Mouse (Mus musculus): ENCODE measurements around the gene Shroom1. TPM values are rescaled to one million over a fixed set of nuclear protein-coding genes. Genes with fewer than 3 reads are reported as not detected.

Shroom1 gene
- polyA plus RNA-seq, 1 experiment from 2014 or later, result 1.9 TPM

GRCm38 (mm10) chr11:53504376-53504775 lies 47.4 kb downstream of the Shroom1 start:
- H3K27me3 ChIP-seq (ENCODE audit: control insufficient read depth, insufficient read depth, low read length), result no peaks in the 10 kb centered on the region; the same call in 1 of the 2 replicates
- no peak overlapping the region for H3K27ac ChIP-seq (replicated peaks; ENCODE audit: low read depth, low read length)
- H3K36me3 ChIP-seq (ENCODE audit: control insufficient read depth, insufficient read depth, low read length), result no peaks in the 10 kb centered on the region
- H3K9me3 ChIP-seq (ENCODE audit: control insufficient read depth, low read length), result no peaks in the 10 kb centered on the region
- no peaks in the 10 kb centered on the region for H3K4me1 ChIP-seq (ENCODE audit: control insufficient read depth, insufficient read depth, low read length)
- no peak for ATAC-seq (ENCODE audit: low FRiP score, low TSS enrichment)
- H3K4me3 ChIP-seq (replicated peaks; ENCODE audit: low read depth, low read length), result no peak overlapping the region
- no peak for DNase-seq
- H3K4me2 ChIP-seq (ENCODE audit: low read length), result no peak overlapping the region
- no peak overlapping the region for H3K9ac ChIP-seq (replicated peaks; ENCODE audit: low read length)
- WGBS, result 96% methylated on average over 8 of the region's 8 CpGs

GRCm38 (mm10) chr11:53505026-53505663 lies 48.1 kb downstream of the Shroom1 start:
- H3K36me3 ChIP-seq (ENCODE audit: control insufficient read depth, insufficient read depth, low read length), result no peaks in the 10 kb centered on the region
- H3K9ac ChIP-seq (replicated peaks; ENCODE audit: low read length), result no peak overlapping the region
- DNase-seq (peak; percentile 25), ATAC-seq (ENCODE audit: low FRiP score, low TSS enrichment) (no peak)
- H3K4me2 ChIP-seq (ENCODE audit: low read length), result no peak overlapping the region
- H3K27me3 ChIP-seq (ENCODE audit: control insufficient read depth, insufficient read depth, low read length), result no peaks in the 10 kb centered on the region; the same call in 1 of the 2 replicates
- 55% methylated on average over 5 of the region's 5 CpGs for WGBS
- H3K4me3 ChIP-seq (replicated peaks; ENCODE audit: low read depth, low read length), result no peak overlapping the region
- no peaks in the 10 kb centered on the region for H3K4me1 ChIP-seq (ENCODE audit: control insufficient read depth, insufficient read depth, low read length)
- no peaks in the 10 kb centered on the region for H3K9me3 ChIP-seq (ENCODE audit: control insufficient read depth, low read length)
- no peak overlapping the region for H3K27ac ChIP-seq (replicated peaks; ENCODE audit: low read depth, low read length)

GRCm38 (mm10) chr11:53507098-53507805 lies 50.2 kb downstream of the Shroom1 start:
- Histone ChIP-seq H3K9ac (replicated peaks; ENCODE audit: low read length) (no peak overlapping the region), H3K4me1 (ENCODE audit: control insufficient read depth, insufficient read depth, low read length) (no peaks in the 10 kb centered on the region), H3K9me3 (ENCODE audit: control insufficient read depth, low read length) (no peaks in the 10 kb centered on the region), H3K4me3 (replicated peaks; ENCODE audit: low read depth, low read length) (no peak overlapping the region), H3K4me2 (ENCODE audit: low read length) (no peak overlapping the region), H3K36me3 (ENCODE audit: control insufficient read depth, insufficient read depth, low read length) (no peaks in the 10 kb centered on the region), H3K27me3 (ENCODE audit: control insufficient read depth, insufficient read depth, low read length) (no peaks in the 10 kb centered on the region), H3K27ac (replicated peaks; ENCODE audit: low read depth, low read length) (no peak overlapping the region)
- ATAC-seq (ENCODE audit: low FRiP score, low TSS enrichment) (no peak), DNase-seq (no peak)
- WGBS, result 89% methylated on average over 9 of the region's 9 CpGs

GRCm38 (mm10) chr11:53508152-53508551 lies 51.1 kb downstream of the Shroom1 start:
- no peaks in the 10 kb centered on the region for H3K27me3 ChIP-seq (ENCODE audit: control insufficient read depth, insufficient read depth, low read length)
- no peaks in the 10 kb centered on the region for H3K4me1 ChIP-seq (ENCODE audit: control insufficient read depth, insufficient read depth, low read length)
- ATAC-seq (ENCODE audit: low FRiP score, low TSS enrichment) (no peak), DNase-seq (no peak)
- no peaks in the 10 kb centered on the region for H3K9me3 ChIP-seq (ENCODE audit: control insufficient read depth, low read length)
- no peaks in the 10 kb centered on the region for H3K36me3 ChIP-seq (ENCODE audit: control insufficient read depth, insufficient read depth, low read length)
- no peak overlapping the region for H3K9ac ChIP-seq (replicated peaks; ENCODE audit: low read length)
- H3K27ac ChIP-seq (replicated peaks; ENCODE audit: low read depth, low read length), result no peak overlapping the region
- H3K4me3 ChIP-seq (replicated peaks; ENCODE audit: low read depth, low read length), result no peak overlapping the region
- H3K4me2 ChIP-seq (ENCODE audit: low read length), result no peak overlapping the region
- 58% methylated on average over 7 of the region's 7 CpGs for WGBS

GRCm38 (mm10) chr11:53508591-53508990 lies 51.6 kb downstream of the Shroom1 start:
- H3K9me3 ChIP-seq (ENCODE audit: control insufficient read depth, low read length), result no peaks in the 10 kb centered on the region
- ATAC-seq (ENCODE audit: low FRiP score, low TSS enrichment) (no peak), DNase-seq (no peak)
- no peak overlapping the region for H3K27ac ChIP-seq (replicated peaks; ENCODE audit: low read depth, low read length)
- no peak overlapping the region for H3K4me2 ChIP-seq (ENCODE audit: low read length)
- H3K9ac ChIP-seq (replicated peaks; ENCODE audit: low read length), result no peak overlapping the region
- no peaks in the 10 kb centered on the region for H3K4me1 ChIP-seq (ENCODE audit: control insufficient read depth, insufficient read depth, low read length)
- 61% methylated on average over 3 of the region's 3 CpGs for WGBS
- H3K4me3 ChIP-seq (replicated peaks; ENCODE audit: low read depth, low read length), result no peak overlapping the region
- H3K27me3 ChIP-seq (ENCODE audit: control insufficient read depth, insufficient read depth, low read length), result no peaks in the 10 kb centered on the region
- H3K36me3 ChIP-seq (ENCODE audit: control insufficient read depth, insufficient read depth, low read length), result no peaks in the 10 kb centered on the region

- no peaks in the 10 kb centered on the region for H3K36me3 ChIP-seq (ENCODE audit: control insufficient read depth, insufficient read depth, low read length)
- no peak overlapping the region for H3K4me2 ChIP-seq (ENCODE audit: low read length)
- WGBS, result 61% methylated on average over 5 of the region's 5 CpGs
- H3K4me1 ChIP-seq (ENCODE audit: control insufficient read depth, insufficient read depth, low read length), result no peaks in the 10 kb centered on the region
- H3K27ac ChIP-seq (replicated peaks; ENCODE audit: low read depth, low read length), result no peak overlapping the region
- no peaks in the 10 kb centered on the region for H3K9me3 ChIP-seq (ENCODE audit: control insufficient read depth, low read length)
- DNase-seq (no peak), ATAC-seq (ENCODE audit: low FRiP score, low TSS enrichment) (no peak)
- H3K27me3 ChIP-seq (ENCODE audit: control insufficient read depth, insufficient read depth, low read length), result no peaks in the 10 kb centered on the region
- no peak overlapping the region for H3K4me3 ChIP-seq (replicated peaks; ENCODE audit: low read depth, low read length)
- no peak overlapping the region for H3K9ac ChIP-seq (replicated peaks; ENCODE audit: low read length)
Measured at GRCm38 (mm10) chr11:53510351-53510750, 53.3 kb downstream of the Shroom1 start.

- H3K4me2 ChIP-seq (ENCODE audit: low read length), result no peak overlapping the region
- H3K9ac ChIP-seq (replicated peaks; ENCODE audit: low read length), result no peak overlapping the region
- H3K36me3 ChIP-seq (ENCODE audit: control insufficient read depth, insufficient read depth, low read length), result no peaks in the 10 kb centered on the region
- no peaks in the 10 kb centered on the region for H3K9me3 ChIP-seq (ENCODE audit: control insufficient read depth, low read length)
- H3K27me3 ChIP-seq (ENCODE audit: control insufficient read depth, insufficient read depth, low read length), result 0 out of 2 replicates have a peak, but pooled peaks cover 8% of the 10 kb centered on the region
- DNase-seq, result no peak
- no peak for ATAC-seq (ENCODE audit: low FRiP score, low TSS enrichment)
- WGBS, result 55% methylated on average over 8 of the region's 8 CpGs
- H3K4me3 ChIP-seq (replicated peaks; ENCODE audit: low read depth, low read length), result no peak overlapping the region
- H3K27ac ChIP-seq (replicated peaks; ENCODE audit: low read depth, low read length), result no peak overlapping the region
- peaks cover 15% of the 10 kb centered on the region for H3K4me1 ChIP-seq (ENCODE audit: control insufficient read depth, insufficient read depth, low read length)
Measured at GRCm38 (mm10) chr11:53516775-53517627, 60.0 kb downstream of the Shroom1 start.
